Mouse (Mus musculus): ENCODE measurements around the gene Zan.
A peak's percentile ranks its signal among the peaks of the same experiment; 100 is the strongest.

Zan gene

DNA sequence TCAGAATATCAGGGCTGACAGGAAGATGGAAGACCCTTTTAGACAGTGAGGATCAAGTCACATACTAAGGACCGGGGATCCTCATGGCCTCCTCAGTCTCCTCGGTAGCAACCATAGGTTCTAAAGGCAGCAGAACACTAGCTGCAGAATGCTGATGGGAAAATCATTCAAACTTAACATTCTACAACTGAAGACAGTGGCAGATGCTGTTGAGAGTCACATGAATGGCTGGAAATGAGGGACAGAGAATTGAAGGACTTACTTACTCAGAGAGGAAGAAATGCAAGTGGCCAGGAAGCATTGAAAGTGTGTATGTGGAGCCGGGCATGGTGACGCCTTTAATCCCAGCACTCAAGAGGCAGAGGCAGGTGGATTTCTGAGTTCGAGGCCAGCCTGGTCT, at the start of gene Zan:
Gene Zan (minus strand): TSS at position 101 of the 400 bp plus-strand sequence.
- no peak for DNase-seq (ENCODE audit: low spot score in 2 of 2)

DNA sequence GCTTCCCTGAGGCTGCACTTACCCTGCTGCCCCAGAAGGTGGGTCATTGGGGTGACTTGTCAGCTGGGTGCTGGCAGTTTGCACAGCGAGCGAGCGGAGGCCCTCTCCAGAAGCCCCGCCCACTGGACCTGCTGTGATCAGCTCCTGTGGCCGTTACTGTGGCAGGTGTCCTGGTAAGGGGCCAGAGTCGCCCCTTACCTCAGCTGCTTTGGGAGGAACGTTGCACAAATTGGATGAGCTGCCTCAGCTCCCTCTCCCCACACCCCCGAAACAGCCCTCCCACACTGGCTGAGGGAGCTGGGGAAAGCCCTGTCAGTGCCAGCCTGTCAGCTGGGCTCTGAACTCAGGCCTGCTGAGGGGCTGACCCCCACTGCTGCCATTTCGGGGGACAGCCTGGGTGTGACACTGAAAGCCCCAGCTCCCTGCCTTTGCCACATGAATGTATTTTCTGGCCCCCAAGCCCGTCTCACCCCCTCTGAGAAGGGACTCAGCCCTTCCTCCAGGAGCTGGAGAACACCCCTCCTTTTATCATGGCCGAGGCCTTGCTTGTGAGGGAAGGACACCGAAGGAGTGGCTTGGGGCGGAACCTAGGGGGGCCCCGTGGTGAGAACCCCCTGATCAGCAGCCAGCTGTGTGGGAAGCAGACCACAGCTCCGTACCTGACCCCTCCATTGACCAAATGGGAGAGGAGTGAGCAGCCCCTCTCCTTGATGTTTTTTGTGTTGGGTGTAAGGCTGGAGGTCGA, 49.5 kb upstream of the Zan start:
- peak in 1 of 2 experiments; percentile 72 for DNase-seq (ENCODE audit: low spot score in 2 of 2)

GRCm38 (mm10) chr5:137525511-137525910, 48.6 kb upstream of the Zan start:
- DNase-seq (ENCODE audit: low spot score in 2 of 2), result no peak

GRCm38 (mm10) chr5:137524671-137525070, 47.8 kb upstream of the Zan start:
- DNase-seq (ENCODE audit: low spot score in 2 of 2), result no peak

DNA sequence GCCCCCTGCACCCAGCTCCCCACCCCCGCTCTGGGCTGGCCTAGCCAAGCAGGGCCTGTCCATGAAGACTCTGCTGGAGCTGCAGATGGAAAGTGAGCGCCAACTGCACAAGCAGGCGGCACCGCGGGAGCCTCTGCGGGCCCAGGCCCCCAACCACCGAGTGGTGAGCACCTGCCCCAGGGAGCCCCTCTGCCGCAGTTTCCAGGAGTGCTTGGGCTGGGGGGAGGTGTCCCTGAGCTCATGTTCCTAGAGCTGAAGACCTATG, 47.3 kb upstream of the Zan start:
- DNase-seq (ENCODE audit: low spot score in 2 of 2), result no peak

GRCm38 (mm10) chr5:137523396-137524250, 46.8 kb upstream of the Zan start:
- no peak for DNase-seq (ENCODE audit: low spot score in 2 of 2)

- DNase-seq (ENCODE audit: low spot score in 2 of 2), result no peak
Observed at GRCm38 (mm10) chr5:137522711-137523110, 45.8 kb upstream of the Zan start.

DNA sequence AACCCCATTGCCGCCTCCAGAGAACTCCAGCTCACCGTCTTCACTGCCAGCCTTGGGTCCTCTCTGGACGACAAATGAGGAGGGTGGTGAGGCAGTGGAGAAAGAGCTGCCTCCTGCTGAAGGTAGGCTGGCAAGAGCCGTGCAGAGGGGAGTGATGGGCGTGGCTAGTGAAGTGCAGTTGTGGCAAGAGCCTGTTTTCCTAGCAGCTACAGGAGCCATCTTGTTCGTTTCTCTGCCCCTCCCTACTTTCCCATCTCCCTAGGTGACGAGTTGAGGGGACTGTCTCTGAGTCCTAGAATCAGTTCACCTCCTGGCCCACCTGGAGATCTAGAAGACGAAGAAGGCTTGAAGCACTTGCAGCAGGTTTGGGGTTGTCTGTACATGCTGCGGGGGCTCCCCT, 45.0 kb upstream of the Zan start:
- no peak for DNase-seq (ENCODE audit: low spot score in 2 of 2)

DNA sequence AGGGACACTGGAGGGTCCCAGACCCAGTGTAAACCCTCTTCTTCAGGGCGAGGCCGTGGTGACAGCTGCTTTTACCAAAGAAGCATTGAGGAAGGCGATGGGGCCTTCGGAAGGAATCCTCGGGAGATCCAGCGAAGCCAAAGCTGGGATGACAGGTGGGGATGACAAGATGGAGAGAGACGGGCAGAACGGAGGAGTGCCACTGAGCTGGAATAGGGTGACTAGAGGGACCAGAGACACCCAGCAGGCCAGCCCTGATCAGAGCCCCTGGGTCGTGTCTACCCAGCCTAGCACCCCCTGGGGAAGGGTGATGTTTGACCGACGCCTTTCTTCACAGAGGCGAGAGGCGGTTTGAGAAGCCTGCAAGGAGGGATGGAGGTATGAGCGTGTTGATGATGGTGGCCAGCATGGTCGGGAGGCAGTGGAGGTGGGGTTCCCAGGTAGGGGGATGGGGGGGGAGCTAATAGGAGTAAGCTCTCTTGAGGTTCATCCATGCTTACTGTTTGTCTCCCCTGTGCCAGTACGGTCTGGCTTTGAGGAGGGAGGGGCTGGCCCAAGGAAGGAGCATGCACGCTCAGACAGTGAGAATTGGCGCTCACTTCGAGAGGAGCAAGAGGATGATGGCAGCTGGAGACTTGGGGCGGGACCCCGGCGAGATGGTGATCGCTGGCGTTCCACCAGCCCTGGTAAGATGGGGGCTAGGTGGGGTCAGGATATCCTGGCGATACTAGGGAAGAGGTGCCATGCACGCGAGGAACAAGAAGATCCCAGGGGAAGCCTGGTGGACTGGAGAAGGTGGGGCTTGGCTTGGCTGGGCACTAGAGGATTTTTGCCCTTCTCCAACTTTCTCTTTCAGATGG, 43.1 kb upstream of the Zan start:
- no peak for DNase-seq (ENCODE audit: low spot score in 2 of 2)

- DNase-seq (ENCODE audit: low spot score in 2 of 2), result peak in 1 of 2 experiments; percentile 63
Observed at GRCm38 (mm10) chr5:137518436-137518835, 41.6 kb upstream of the Zan start, which contains the start of gene Gigyf1. Gigyf1 (plus strand) TSS chr5:137518548.

DNA sequence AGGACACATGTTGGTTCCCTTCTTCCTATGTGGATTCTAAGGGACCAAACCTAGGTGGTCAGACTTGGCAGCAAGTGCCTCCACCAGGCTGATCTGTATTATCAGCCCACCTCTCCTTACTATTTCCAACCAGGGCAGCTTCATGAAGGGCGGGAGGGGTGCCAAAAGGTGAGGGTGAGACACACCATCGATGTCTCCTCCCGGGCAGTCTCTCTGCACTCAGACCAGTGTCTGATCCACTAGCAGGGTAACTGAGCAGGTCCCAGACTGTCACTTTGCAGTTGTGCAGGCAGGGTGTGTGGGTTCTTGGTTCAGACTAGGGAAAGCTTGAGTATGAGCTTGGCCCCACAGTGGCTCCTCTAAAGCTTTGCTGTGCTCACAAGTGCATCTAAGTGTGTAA, 37.9 kb upstream of the Zan start:
- no peak for DNase-seq (ENCODE audit: low spot score in 2 of 2)

- DNase-seq (ENCODE audit: low spot score in 2 of 2), result no peak
Observed at GRCm38 (mm10) chr5:137513951-137514721, 37.3 kb upstream of the Zan start.

GRCm38 (mm10) chr5:137512847-137513794, 36.3 kb upstream of the Zan start:
- peak in 1 of 2 experiments; percentile 57 for DNase-seq (ENCODE audit: low spot score in 2 of 2)

DNA sequence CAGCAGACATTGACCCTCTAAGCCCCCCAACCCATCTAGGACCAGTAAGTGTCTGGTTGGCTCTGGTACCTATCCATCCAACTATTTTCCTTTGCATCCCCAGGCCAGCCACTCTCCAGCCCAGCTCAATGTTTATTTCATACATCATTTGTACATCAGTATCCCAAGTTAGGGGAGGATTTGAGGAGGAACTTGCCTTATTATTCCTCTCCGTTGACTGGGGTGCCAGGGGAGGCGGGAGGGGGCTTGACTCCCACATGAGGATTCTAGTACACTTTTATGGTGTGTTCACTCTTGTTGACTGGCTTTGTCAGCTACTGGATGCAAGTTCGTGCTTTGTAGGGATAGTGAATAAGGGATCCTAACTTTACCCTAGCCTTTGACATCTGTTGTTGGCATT, 34.8 kb upstream of the Zan start:
- no peak for DNase-seq (ENCODE audit: low spot score in 2 of 2)

DNA sequence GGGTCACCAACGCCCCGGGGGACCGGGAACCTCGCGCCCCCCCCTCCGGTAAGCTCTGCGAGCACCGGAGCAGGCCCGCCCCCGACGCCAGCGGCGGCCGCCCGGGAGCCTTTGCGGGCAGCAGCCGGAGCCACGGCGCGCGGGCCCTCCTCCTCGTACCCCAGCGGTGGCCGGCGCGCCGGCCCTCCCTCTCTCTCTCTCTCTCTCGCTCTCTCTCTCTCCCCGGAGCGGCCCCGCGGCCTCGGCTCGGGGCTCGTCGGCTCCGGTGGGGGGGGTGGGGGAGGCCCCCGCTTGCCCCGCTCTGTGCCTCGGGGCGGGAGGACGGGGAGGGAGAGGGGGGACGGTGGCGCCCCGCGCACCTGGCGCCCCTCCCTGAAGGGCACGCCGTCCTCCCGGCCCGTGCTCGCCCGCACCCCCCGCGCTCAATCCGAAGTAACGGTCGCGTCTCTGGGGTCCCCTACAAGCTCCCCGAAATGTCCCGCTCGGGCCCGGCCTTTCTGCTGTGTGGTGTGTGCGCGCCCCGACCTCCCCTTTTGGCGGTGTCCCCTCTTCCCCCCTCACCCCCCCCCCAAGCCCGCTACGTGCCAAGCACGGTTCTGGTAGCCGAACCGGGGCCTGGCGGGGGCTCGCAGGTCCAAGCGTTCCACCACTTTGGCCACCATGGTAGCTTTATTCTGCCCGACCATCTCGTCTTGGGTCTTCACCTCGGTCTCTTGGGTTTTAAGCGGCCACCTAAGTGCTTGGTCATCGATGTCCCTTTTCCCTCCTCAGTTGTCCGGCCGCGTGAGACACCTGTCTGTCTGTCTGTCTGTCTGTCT, 33.9 kb upstream of the Zan start:
- DNase-seq (ENCODE audit: low spot score in 2 of 2), result peak; percentile 47 to 54

DNA sequence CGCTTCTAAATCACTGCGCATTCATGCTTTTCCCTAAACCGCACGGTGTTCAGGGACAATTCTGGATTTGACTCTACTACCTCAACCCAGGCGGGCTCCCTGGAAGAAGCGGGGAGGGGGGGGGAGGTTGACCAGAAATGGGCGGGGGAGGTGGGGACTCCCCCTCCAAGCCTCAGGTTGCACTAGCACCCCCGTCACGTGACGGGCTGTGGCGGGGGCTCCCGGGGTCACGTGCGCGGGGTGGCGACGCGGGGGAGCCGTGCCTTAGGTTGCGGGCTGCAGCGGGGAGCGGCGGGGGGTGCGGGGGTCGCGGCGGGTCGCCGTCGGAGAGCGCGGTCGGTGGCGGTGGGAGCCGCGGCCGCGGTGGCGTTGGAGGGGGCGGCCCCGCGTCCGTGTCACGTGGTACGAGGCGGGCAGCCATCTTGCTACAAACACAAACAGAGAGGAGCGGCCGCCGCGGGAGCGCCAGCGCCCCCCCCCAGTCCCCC, 33.2 kb upstream of the Zan start:
- peak; percentile 81 to 84 for DNase-seq (ENCODE audit: low spot score in 2 of 2)

DNA sequence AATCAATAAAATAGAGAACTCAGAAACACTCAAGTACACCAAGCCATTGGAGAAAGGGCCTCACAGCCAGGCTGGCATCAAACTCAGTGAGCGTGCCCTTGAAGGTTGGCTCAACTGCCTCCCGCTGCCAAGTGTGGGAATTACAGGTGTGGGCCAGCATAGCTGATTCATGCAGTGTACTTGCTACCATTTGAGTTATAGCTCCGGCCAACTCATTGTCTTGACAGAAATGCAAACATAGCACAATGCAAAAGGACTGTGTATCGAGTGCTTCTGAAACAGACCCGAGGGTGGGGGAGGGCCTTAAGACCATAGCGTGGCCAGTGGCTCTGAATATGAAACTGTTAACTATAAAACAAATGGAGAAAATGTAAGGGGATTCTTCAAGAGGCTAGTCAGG, 27.2 kb upstream of the Zan start:
- DNase-seq (ENCODE audit: low spot score in 2 of 2), result peak in 1 of 2 experiments; percentile 67

GRCm38 (mm10) chr5:137502667-137503110, 25.8 kb upstream of the Zan start:
- DNase-seq (ENCODE audit: low spot score in 2 of 2), result peak in 1 of 2 experiments; percentile 91
